Mouse (Mus musculus) erythroblast, embryonic 14.5 days (primary cell): ENCODE measurements around the gene Rab11fip3. TPM values are rescaled to one million over a fixed set of nuclear protein-coding genes. Genes with fewer than 3 reads are reported as not detected.
"Not testable (repeated sequence)": the region's sequence is repeated elsewhere in the genome, so short reads cannot be mapped to it uniquely, and the experiment has no call there.

Source experiments
- H3K27me3 ChIP-seq: 2 replicates; pipeline ENCODE4 v1.6.1; 2012; ENCODE audit warnings: inconsistent platforms; ENCODE audit not compliant: control insufficient read depth
- H3K36me3 ChIP-seq: 2 replicates; pipeline ENCODE4 v1.6.1; 2012; ENCODE audit warnings: mild to moderate bottlenecking, inconsistent platforms; ENCODE audit not compliant: control insufficient read depth
- H3K4me1 ChIP-seq: 2 replicates; pipeline ENCODE4 v1.6.1; 2012; ENCODE audit warnings: inconsistent platforms; ENCODE audit not compliant: control insufficient read depth
- H3K4me3 ChIP-seq: replicated peaks from 2 replicates; pipeline ENCODE3; 2012; ENCODE audit warnings: moderate library complexity, mild to moderate bottlenecking, inconsistent platforms
- H3K9me3 ChIP-seq: 2 replicates; pipeline ENCODE4 v1.6.1; 2012; ENCODE audit warnings: low read length, inconsistent platforms, mixed read lengths; ENCODE audit not compliant: control insufficient read depth
- GATA1 ChIP-seq: IDR thresholded peaks from 2 replicates; pipeline ENCODE4 v1.6.1; 2012; ENCODE audit warnings: low read length, inconsistent platforms, mixed read lengths
- TAL1 ChIP-seq: IDR thresholded peaks from 3 replicates; pipeline ENCODE4 v1.6.1; 2012; ENCODE audit warnings: low read length, inconsistent platforms, mixed read lengths
- polyA plus RNA-seq: library from polyadenylated mRNA; stranded (reverse); fragments of >175 nt; gene quantifications from 2 replicates; pipeline ENCODE4 v1.2.3, GENCODE M21; 2012

Rab11fip3 gene
- polyA plus RNA-seq, 1 experiment = 0.36 TPM

DNA sequence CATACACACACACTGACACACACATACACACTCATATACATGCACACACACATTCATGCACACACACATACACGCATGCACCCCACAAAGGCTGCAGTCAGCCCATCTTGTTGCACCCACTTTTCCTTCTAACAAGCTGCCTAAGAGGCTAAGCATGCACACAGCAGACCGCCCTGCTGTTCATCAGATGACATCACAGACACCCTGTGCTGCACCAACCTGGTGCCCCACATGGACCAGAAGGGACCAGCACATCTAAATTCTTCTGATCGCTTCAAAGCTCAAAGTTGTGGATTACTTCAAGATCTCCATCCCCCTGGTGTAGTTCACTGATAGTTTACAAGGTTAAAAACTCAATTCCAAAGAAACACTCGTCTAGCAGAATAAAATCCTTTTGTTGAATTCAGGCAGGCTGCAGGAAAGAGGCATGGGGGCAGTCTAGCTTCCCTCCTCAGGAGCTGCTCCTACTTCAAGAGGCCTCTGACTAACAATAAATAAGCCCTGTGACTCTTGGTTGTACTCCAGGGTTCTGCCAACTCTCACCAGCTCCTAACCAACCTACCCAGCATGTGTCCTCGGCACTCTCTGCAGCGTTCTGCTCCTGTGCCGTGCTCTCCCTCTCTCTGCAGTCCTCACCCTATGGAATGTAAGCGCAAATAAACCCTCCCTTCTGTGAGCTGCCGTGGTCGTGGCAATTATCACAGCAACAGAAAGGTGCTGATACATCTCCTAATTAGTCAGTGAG is 22.9 kb downstream of the Rab11fip3 start:
- H3K4me1 ChIP-seq = peaks cover 2% of the 10 kb centered on the region
- H3K4me3 ChIP-seq = no peak overlapping the region
- TF ChIP-seq GATA1 (no peak), TAL1 (no peak)
- H3K36me3 ChIP-seq = no peaks in the 10 kb centered on the region
- no peaks in the 10 kb centered on the region; the same call in 1 of the 2 replicates for H3K27me3 ChIP-seq
- H3K9me3 ChIP-seq = no peaks in the 10 kb centered on the region

DNA sequence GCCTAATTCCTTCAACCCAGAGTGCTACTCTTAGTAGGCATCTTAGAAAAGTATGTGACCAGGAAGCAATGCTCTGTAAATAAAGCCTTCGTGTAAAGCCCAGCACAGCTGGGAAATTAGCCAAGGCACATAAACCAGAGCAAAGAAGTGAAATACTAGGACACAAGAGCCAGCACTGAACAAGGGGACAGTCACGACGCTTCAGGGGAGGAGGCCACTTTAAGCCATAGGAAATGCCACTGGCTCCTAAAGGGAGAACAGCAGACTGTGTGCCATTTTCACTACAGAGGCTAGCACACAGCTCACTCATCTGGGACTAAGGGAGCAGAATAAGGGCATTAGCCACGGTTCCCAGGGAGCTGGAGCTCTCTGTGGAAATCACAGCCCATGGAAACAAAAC is 24.1 kb downstream of the Rab11fip3 start:
- H3K9me3 ChIP-seq = no peaks in the 10 kb centered on the region
- peaks cover 1% of the 10 kb centered on the region for H3K4me1 ChIP-seq
- no peak for TF ChIP-seq GATA1
- no peak for TF ChIP-seq TAL1
- H3K27me3 ChIP-seq = no peaks in the 10 kb centered on the region; the same call in 1 of the 2 replicates
- H3K4me3 ChIP-seq = no peak overlapping the region
- no peaks in the 10 kb centered on the region for H3K36me3 ChIP-seq

DNA sequence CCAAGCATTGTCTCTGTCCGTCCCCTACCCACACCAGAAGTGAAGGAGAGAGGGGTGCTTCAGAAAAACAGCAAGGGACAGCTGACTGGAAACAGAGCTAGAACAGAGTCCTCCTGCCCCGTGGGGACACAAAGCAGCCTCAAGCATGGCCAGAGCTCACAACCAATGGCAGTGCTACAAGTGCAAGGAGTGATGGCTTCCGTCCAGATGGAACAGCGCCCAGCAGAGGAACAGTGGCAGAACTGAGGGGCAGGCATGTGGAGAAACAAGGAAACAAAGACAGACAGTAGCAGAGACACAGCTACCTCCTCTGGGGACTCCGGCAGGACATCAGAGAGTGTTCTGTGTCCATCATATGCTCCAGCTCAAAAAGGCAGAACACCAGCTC is 26.1 kb downstream of the Rab11fip3 start:
- no peak for TF ChIP-seq TAL1
- TF ChIP-seq GATA1 = no peak

DNA sequence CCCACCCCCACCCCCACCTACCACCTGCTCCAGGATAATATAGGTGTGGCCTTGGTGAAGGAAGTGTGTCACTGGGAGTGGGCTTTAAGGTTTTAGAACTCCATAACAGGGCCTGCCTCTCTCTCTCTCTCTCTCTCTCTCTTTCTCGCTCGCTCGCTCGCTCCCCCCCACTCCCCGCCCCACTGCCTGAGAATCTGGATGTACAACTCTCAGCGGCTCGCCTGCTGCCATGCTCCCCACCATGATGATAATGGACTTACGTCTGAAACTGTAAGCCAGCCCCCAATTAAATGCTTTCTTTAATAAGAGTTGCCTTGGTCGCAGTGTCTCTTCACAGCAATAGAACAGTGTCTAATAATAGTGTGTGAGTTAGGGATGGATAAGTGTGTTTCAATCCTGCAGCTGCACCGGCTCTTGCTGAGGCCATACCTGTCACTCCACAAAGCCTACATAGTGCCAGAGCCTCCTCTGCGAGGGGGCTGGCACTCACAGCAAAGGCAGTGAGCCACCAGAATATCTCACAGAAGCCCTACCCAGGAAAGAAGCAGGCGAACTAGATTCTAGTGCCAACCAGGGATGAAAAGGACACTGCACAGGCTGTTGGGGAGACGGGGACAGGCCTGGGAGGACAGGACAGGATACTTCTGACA is 26.6 kb downstream of the Rab11fip3 start:
- Histone ChIP-seq H3K9me3 (no peaks in the 10 kb centered on the region), H3K27me3 (no peaks in the 10 kb centered on the region; the same call in 1 of the 2 replicates), H3K36me3 (no peaks in the 10 kb centered on the region), H3K4me3 (no peak overlapping the region), H3K4me1 (no peaks in the 10 kb centered on the region)
- TF ChIP-seq GATA1 = no peak
- TF ChIP-seq TAL1 = no peak

More for the DNA sequence above, 26.1 kb downstream of the Rab11fip3 start:
- no peak overlapping the region for H3K4me3 ChIP-seq
- no peaks in the 10 kb centered on the region for H3K9me3 ChIP-seq
- H3K4me1 ChIP-seq = no peaks in the 10 kb centered on the region
- no peaks in the 10 kb centered on the region; the same call in 1 of the 2 replicates for H3K27me3 ChIP-seq
- H3K36me3 ChIP-seq = no peaks in the 10 kb centered on the region

DNA sequence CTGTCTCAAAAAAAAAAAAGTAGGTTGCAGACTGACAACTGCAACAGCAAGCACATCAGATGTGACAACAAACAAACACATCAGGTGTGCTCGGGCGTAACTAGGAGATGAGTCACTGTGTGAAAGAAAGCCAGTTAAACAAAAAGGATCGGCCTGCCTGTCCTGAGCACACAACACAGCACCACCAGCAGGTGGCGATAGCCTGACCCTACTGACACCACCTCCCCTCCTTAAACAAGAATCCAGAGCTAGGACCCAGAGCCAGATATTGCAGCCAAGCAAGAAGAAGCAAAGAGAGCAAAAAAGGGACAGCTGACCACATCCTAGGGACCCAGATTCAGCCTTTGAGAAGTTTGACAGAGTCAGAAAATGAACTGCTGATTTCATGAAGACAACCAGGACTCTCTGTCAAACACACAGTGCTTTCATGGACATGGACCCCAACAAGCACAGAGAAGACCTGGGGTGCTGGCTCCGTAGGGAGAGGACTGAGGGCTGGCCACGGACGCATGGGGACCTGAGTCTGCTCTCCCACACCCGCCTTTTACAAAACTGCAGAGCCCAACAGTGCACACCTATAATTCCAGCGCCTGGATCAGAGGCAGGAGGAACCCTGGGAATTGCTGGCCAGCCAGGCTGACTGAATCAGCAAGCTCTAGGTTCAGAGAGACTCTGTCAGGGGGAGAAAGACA is 28.1 kb downstream of the Rab11fip3 start:
- H3K4me1 ChIP-seq = no peaks in the 10 kb centered on the region
- no peaks in the 10 kb centered on the region for H3K36me3 ChIP-seq
- TF ChIP-seq GATA1 = no peak
- TF ChIP-seq TAL1 = no peak
- H3K9me3 ChIP-seq = no peaks in the 10 kb centered on the region
- H3K27me3 ChIP-seq = no peaks in the 10 kb centered on the region; the same call in 1 of the 2 replicates
- no peak overlapping the region for H3K4me3 ChIP-seq

DNA sequence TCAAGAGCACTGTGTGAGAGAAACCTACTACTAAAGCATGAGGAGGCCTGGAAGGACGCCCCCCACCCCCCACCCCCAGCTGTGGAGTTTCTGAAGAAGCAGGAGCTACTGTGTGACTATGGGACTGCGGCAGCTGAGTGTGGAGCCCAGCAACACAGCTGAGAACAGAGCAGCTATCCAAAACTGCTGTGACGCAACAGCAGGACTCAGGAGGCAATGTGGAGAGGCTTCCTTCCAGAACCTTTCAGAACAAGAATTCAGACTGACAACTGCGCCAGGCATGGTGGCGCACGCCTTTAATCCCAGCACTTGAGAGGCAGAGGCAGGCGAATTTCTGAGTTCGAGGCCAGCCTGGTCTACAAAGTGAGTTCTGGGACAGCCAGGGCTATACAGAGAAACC is 28.6 kb downstream of the Rab11fip3 start:
- not testable (repeated sequence) for H3K4me1 ChIP-seq, H3K9me3 ChIP-seq, H3K36me3 ChIP-seq, H3K4me3 ChIP-seq, H3K27me3 ChIP-seq

DNA sequence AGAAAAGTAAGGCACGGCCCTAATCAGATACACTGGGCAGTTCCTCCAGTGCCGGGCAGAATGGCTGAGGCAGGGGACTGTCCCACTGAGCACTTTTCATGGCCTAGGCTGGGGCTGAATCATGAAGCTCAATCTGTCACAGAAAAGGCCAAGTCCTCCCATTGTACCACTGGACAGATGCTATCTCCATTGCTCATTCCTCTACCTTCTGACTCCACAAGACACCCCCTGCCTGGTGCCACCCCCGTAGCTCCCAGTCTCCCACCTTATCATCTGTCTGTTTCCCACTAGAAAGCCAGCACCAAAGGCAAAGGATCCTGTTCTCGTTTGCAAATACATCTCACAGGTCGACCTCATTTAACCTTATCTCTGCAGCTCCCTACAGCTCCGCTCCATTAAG is 37.3 kb downstream of the Rab11fip3 start:
- no peaks in the 10 kb centered on the region for H3K27me3 ChIP-seq
- H3K9me3 ChIP-seq = no peaks in the 10 kb centered on the region
- H3K36me3 ChIP-seq = no peaks in the 10 kb centered on the region
- TF ChIP-seq TAL1 (no peak), GATA1 (no peak)
- H3K4me1 ChIP-seq = peaks cover 2% of the 10 kb centered on the region; the same call in 1 of the 2 replicates
- no peak overlapping the region for H3K4me3 ChIP-seq

DNA sequence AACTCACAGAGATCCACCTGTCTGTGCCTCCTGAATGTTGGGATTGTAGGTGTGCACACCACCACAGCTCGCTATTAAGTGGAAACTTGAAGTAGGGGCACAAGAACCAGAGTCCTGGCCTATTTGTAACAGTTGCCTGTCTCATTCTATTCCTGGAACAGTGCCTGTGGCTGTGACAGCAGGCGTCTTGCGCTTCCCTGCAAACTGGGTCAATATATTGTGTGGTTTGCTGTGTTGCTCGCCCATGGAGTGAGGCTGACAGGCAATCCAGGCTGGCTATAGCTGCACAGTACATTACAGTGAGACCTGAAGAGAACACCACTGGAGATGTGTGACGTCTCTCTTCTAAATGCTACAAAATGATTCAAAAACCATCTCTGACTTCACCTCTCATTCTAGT is 37.8 kb downstream of the Rab11fip3 start:
- H3K4me3 ChIP-seq = no peak overlapping the region
- TF ChIP-seq TAL1 (no peak), GATA1 (no peak)
- no peaks in the 10 kb centered on the region for H3K9me3 ChIP-seq
- no peaks in the 10 kb centered on the region for H3K36me3 ChIP-seq
- H3K27me3 ChIP-seq = no peaks in the 10 kb centered on the region
- H3K4me1 ChIP-seq = peaks cover 2% of the 10 kb centered on the region; the same call in 1 of the 2 replicates

DNA sequence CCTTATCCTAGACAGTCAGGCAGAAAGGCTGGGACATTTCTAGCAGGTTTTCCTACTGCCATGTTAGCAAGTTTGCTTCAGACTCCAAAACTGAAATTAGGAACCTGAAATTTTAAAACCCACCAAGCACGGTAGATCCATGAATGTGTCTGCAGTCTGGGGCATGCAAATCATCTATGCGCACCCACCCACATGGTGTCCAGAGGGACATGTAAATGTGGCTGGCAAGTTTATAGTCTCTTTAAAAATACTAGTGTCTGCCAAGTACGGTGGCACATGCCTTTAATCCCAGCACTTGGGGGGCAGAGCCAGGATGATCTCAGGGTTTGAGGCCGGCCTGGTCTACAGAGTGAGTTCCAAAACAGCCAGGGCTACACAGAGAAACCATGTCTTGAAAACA is 41.1 kb downstream of the Rab11fip3 start:
- Histone ChIP-seq H3K27me3 (no peaks in the 10 kb centered on the region; the same call in 1 of the 2 replicates), H3K36me3 (no peaks in the 10 kb centered on the region), H3K4me1 (peaks cover 6% of the 10 kb centered on the region), H3K4me3 (no peak overlapping the region), H3K9me3 (no peaks in the 10 kb centered on the region)
- no peak for TF ChIP-seq GATA1
- no peak for TF ChIP-seq TAL1
